Comparison of ENCODE assay signal across 16 mouse cellular contexts in genomic region chr1:150886267-150886666, GRCm38 (mm10).
"Had no signal": no experiment of that assay in that cellular context is flagged by ENCODE, and none has a peak within 500 bp of the region (broad histone marks: within the 10 kb centered on the region; RNA-seq: fewer than 3 reads in every experiment).

No protein-coding gene starts in this region.

- H3K4me1 ChIP-seq: neural tube, embryonic 13.5 days; neural tube, embryonic 15.5 days; stomach, embryonic 15.5 days had no signal

- H3K4me2 ChIP-seq: neural tube, embryonic 13.5 days; neural tube, embryonic 15.5 days; stomach, embryonic 15.5 days had no signal

- H3K27ac ChIP-seq: neural tube, embryonic 13.5 days; neural tube, embryonic 15.5 days; stomach, embryonic 15.5 days; stomach, postnatal 0 days had no signal

- H3K9ac ChIP-seq: neural tube, embryonic 13.5 days; neural tube, embryonic 15.5 days; stomach, embryonic 15.5 days had no signal

- H3K9me3 ChIP-seq: neural tube, embryonic 13.5 days; neural tube, embryonic 15.5 days; stomach, embryonic 15.5 days had no signal

- H3K4me3 ChIP-seq: neural tube, embryonic 13.5 days; neural tube, embryonic 15.5 days; stomach, embryonic 15.5 days had no signal

- H3K36me3 ChIP-seq: neural tube, embryonic 13.5 days; neural tube, embryonic 15.5 days; stomach, embryonic 15.5 days had no signal

- DNase-seq: retina, postnatal 1 day; right cerebral cortex, adult 18-20 months; right cerebral cortex, postnatal 14 days; right cerebral cortex, postnatal 25 days; right cerebral cortex, postnatal 4 days; spleen, adult 18-20 months; thymus, adult 18-20 months; thymus, adult 2 months; thymus, postnatal 14 days; thymus, postnatal 25 days; thymus, postnatal 36 days; thymus, postnatal 4 days had no signal

- H3K27me3 ChIP-seq: neural tube, embryonic 13.5 days; neural tube, embryonic 15.5 days; stomach, embryonic 15.5 days had no signal
